Mouse (Mus musculus) left cerebral cortex, postnatal 25 days (tissue): ENCODE results near the gene Mlycd. TPM values are rescaled to one million over a fixed set of nuclear protein-coding genes. Genes with fewer than 3 reads are reported as not detected.
"Not testable (repeated sequence)": the region's sequence is repeated elsewhere in the genome, so short reads cannot be mapped to it uniquely, and the experiment has no call there.

Experiments
- DNase-seq, 2 experiments: peaks; one replicate each; pipeline ENCODE4 v3.0.0; 2022; ENCODE audit warnings: low spot score in 2 of 2, mixed read lengths in 1 of 2
- intact Hi-C: fragments of 180-260 bp; cut with DNase I; formaldehyde crosslinking; loops from one replicate; pipeline ENCODE4 v1.15.1; 2025
- total RNA-seq, 2 experiments: library from RNA; stranded (reverse); gene quantifications; 2 replicates each; pipeline ENCODE4 v1.2.3; 2021

Gene Mlycd
- 10 to 100 TPM; 28.6 to 30.3 TPM for total RNA-seq

GRCm38 (mm10) chr8:119394524-119395026 lies at the start of gene Mlycd:
Mlycd (plus strand) TSS chr8:119394878.
- DNase-seq = peak; percentile 92 to 95
- intact Hi-C loops = no loop called here

GRCm38 (mm10) chr8:119345029-119345682 lies 49.5 kb upstream of the Mlycd start:
- DNase-seq = no peak
- intact Hi-C loops = no loop called here

GRCm38 (mm10) chr8:119345683-119346075 lies 49.0 kb upstream of the Mlycd start:
- intact Hi-C loops = no loop called here
- DNase-seq = no peak

GRCm38 (mm10) chr8:119351647-119352046 lies 43.0 kb upstream of the Mlycd start:
- intact Hi-C loops = no loop called here
- no peak for DNase-seq

- intact Hi-C loops = no loop called here
- no peak for DNase-seq
Measured at GRCm38 (mm10) chr8:119352977-119353658, 41.6 kb upstream of the Mlycd start.

- intact Hi-C loops = no loop called here
- no peak for DNase-seq
Measured at GRCm38 (mm10) chr8:119353659-119354023, 41.0 kb upstream of the Mlycd start.

GRCm38 (mm10) chr8:119356631-119357030 lies 38.0 kb upstream of the Mlycd start:
- intact Hi-C loops = not testable (repeated sequence)

GRCm38 (mm10) chr8:119358175-119358574 lies 36.5 kb upstream of the Mlycd start:
- no peak for DNase-seq
- intact Hi-C loops = no loop called here

More at GRCm38 (mm10) chr8:119356631-119357030, 38.0 kb upstream of the Mlycd start:
- not testable (repeated sequence) for DNase-seq

GRCm38 (mm10) chr8:119358836-119359235 lies 35.8 kb upstream of the Mlycd start:
- intact Hi-C loops = no loop called here
- no peak for DNase-seq

GRCm38 (mm10) chr8:119360686-119361295 lies 33.9 kb upstream of the Mlycd start:
- DNase-seq = no peak
- intact Hi-C loops = no loop called here

- DNase-seq, intact Hi-C loops: not testable (repeated sequence)
Measured at GRCm38 (mm10) chr8:119374716-119375115, 20.0 kb upstream of the Mlycd start.

GRCm38 (mm10) chr8:119378476-119378875 lies 16.2 kb upstream of the Mlycd start:
- intact Hi-C loops = no loop called here
- DNase-seq = no peak

GRCm38 (mm10) chr8:119380619-119381018 lies 14.1 kb upstream of the Mlycd start:
- intact Hi-C loops = loop anchor here (5.0 to 10.0 kb wide), 3 partner anchors 68 to 1746 kb away; no protein-coding TSS in a partner anchor
- no peak for DNase-seq

GRCm38 (mm10) chr8:119384478-119384877 lies 10.2 kb upstream of the Mlycd start:
- peak; percentile 82 to 91 for DNase-seq

GRCm38 (mm10) chr8:119385854-119386253 lies 8.8 kb upstream of the Mlycd start:
- DNase-seq = no peak
- intact Hi-C loops = loop anchor here (10.0 kb wide), 1 partner anchor 1751 kb away; no protein-coding TSS in a partner anchor

More at GRCm38 (mm10) chr8:119384478-119384877, 10.2 kb upstream of the Mlycd start:
- intact Hi-C loops = loop anchor here (5.0 to 10.0 kb wide), 3 partner anchors 72 to 1750 kb away; no protein-coding TSS in a partner anchor

- no peak for DNase-seq
- intact Hi-C loops = loop anchor here (10.0 kb wide), 1 partner anchor 1752 kb away; no protein-coding TSS in a partner anchor
Measured at GRCm38 (mm10) chr8:119386988-119387387, 7.7 kb upstream of the Mlycd start.

GRCm38 (mm10) chr8:119394097-119394496 lies 581 bp upstream of the Mlycd start:
- intact Hi-C loops = no loop called here
- DNase-seq = no peak

GRCm38 (mm10) chr8:119395072-119395950 lies 633 bp downstream of the Mlycd start:
- peak in 1 of 2 experiments; percentile 19 for DNase-seq
- intact Hi-C loops = no loop called here

- intact Hi-C loops = no loop called here
- no peak for DNase-seq
Measured at GRCm38 (mm10) chr8:119398558-119398957, 3.9 kb downstream of the Mlycd start.
